Mouse (Mus musculus) right cerebral cortex, postnatal 25 days (tissue): ENCODE measurements around the gene Thada.

ENCODE experiments used
- DNase-seq: peaks from one replicate; pipeline ENCODE4 v3.0.0; 2022

Gene Thada

DNA sequence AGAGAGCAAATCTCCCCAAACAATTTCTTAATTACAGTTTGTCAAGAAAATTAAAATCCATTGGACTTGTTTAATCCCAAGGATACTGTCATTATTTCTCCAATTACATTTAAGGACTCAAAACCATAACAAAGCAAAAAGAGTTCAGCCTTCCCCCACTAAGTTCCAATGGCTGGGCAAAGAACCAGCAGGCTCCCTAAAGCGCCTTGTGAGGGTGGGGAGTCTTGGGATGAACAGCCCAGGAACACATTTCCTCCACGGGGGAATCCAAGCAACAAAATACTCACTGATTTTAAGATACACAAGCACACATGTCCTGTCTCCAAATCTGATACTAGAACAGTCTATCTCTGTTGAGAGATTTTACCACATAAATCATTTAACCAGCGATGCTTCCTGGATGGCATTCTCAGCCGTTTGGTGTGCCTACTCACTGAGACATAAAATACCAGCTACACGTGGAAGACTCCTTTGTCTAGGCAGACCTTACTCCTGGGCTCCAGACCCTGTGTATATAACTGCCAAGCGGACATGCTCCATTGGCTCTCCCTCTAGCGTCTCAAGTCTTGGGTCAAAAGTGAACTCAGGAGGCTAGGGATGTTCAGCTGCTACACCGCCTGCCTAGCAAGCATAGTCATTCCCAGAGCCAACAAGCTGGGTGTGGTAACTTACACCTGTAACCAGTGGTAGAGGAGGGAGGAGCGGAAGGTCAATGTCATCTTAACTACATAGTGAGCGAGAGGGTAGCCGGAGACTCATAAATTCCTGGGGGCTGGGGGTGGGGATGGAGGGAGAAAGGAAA lies 97.6 kb downstream of the Thada start:
- DNase-seq: no peak

DNA sequence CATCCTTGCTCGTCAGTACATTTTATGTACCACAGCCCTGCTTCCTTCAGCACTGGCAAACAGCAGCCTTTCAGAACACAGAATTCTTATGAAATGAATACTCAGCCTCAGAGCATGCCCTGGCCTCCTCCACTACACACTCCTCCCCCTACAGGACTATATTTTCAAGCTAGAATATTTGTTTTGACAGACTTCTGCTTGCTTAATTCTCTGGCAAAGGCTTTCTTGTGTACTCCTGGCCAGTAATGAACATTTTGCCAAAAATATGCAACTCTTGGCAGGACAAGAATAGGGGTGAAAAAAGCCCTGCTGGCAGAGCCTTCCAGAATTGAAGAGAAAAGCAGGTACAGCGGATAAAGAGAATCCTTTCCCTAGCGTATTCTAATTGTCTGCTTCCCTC lies 98.3 kb downstream of the Thada start:
- no peak for DNase-seq

DNA sequence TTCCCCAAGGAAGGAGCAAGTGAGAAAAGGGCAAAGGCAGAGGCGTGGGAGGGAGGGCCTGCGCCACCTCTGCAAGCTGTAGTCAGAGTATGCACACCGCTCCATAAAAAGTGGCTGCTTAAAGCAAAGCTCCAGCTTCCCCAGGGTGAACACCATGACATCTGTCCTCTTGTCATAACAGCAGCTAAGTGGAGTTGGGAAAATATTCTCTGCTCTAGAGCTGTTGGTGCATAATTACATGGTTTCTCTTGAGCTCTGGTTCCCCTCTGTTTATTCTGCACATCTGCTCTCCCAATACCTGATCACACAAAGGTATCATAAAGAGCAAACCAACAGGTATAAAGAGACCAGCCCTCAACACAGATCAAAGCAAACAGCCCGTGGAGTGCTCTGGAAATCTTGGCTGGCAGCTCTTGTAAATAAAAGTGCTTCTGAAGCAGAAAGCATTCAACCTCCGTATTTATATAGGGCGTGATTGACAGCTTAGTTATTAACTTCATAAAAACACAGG lies 100.2 kb downstream of the Thada start:
- DNase-seq: no peak

GRCm38 (mm10) chr17:84365006-84365716 lies 100.8 kb downstream of the Thada start:
- DNase-seq: no peak

DNA sequence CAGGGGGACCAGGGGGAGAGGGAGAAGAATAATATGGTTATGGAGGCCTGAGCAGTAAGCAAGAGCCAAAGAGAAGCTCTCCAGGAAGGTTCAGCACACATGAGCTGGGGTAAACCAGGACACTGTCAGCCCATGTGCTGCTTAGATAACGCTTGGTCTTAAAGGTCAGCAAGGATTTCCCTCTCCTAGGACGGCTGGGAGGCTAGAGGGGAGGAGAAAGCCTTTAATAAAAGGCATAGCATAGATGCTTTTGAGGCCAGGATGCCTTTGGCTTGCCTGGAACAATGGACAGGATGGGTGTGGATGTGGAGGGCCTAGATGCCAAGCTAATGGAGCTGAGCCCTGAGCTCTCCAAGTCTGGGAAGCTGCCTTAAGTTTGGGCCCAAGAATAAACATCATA lies 102.6 kb downstream of the Thada start:
- no peak for DNase-seq

GRCm38 (mm10) chr17:84362581-84363286 lies 103.3 kb downstream of the Thada start:
- DNase-seq: no peak

DNA sequence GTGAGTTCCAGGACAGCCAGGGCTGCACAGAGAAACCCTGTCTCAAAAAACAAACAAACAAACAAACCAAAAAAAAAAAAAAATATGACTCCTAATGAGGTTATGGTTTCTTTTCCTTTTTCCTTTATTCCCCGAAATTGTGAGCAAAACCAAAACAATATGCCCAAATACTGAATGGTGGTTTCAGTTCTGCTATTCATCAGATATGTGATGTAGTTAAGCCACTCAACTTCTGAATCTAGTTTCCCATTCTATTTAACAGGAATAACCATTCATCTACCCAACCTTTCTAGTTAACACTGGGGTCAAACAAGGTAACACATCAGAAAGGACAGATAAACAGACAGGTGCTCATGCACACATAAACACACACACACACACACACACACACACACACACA lies 105.0 kb downstream of the Thada start:
- DNase-seq: no peak

GRCm38 (mm10) chr17:84359810-84360209 lies 106.2 kb downstream of the Thada start:
- no peak for DNase-seq

GRCm38 (mm10) chr17:84358951-84359644 lies 106.9 kb downstream of the Thada start:
- DNase-seq: no peak

DNA sequence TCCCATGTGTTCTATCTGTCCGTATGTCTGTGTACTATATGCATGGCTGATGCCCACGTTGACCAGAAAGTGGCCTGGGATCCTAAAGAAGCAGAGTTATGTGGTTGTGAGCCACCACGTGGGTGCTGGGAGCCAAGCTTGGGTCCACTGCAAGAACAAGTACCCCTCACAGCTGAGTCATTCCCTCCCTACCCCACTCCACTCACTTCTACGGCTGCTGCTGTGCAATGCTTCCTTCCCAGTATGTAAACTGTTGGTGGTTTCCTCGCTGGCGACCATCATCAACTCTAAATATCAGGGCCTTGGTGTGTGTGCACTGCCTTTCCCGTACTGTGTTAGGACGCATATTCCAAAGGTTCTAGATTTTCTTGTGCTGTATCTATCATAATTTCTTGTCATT lies 108.2 kb downstream of the Thada start:
- DNase-seq: no peak

GRCm38 (mm10) chr17:84356056-84356887 lies 109.7 kb downstream of the Thada start:
- DNase-seq: no peak

GRCm38 (mm10) chr17:84355006-84355405 lies 111.0 kb downstream of the Thada start:
- DNase-seq: no peak

- no peak for DNase-seq
Measured at GRCm38 (mm10) chr17:84353902-84354311, 112.1 kb downstream of the Thada start.

DNA sequence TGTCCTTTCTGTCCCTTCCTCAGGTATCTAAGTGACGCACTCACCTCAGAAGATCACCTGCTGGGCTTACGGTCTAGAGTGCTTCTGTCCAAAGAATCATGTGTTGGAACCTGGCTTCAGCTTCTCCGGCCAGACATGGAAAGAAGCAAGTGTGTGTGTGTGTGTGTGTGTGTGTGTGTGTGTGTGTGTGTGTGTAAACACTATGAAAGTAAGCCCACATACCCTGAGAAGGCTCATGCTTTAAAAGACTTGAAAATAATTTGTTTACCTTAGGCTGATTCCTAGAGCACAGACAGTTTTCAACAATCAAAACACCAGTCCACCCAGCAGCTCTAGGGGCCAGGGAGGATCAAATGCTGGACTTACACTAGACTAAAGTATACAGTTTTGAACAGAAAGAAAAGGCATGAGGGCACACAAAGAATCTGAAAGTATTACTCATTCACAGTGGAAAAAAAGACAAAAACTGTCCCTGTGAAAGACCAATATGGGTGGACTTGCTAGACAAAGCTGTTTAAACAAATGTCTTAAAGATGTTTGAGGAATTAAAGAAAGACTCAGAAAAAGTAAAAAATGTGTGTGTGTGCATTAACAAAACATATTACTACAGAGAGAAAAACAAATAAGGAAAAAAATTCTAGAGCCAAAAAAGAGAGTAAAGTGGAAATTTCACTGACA lies 112.6 kb downstream of the Thada start:
- no peak for DNase-seq

- DNase-seq: no peak
Measured at GRCm38 (mm10) chr17:84352790-84353154, 113.2 kb downstream of the Thada start.

DNA sequence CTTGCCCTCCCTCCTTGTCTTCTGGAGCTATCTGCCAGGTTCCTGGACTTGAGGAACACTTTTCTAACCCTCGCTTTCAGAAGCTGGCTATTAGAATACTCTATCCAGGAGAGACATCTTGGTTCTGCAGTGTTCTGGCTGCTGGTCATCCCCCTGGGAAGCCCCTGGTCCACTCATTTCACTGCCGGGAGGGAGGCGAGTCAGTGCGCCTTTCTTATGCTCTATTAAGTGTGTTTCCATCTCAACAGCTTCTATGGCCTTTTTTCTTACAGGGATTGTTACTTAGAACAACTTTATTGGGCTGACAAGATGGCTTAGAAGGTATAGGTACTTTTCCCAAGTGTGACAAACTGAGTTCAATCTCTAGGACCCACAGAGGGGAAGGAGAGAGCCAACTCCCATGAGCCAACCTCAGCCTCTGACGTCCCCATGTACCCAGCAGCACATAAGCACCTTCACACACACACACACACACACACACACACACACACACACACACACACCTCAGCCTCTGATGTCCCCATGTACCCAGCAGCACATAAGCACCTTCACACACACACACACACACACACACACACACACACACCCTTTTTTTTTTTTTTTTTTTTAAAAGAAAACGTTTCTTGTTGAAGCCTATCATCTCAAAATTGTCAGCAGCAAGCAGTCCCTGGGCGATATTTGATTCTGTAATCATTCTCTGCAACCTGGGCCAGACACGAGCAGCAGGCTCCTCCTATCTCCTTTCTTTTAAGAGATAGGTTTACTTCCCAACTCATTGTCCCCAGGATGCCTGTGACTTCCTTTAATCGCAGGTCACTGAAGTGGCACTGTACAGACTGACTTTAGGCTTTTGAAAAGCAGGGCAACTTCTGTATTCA lies 113.9 kb downstream of the Thada start:
- DNase-seq: no peak

DNA sequence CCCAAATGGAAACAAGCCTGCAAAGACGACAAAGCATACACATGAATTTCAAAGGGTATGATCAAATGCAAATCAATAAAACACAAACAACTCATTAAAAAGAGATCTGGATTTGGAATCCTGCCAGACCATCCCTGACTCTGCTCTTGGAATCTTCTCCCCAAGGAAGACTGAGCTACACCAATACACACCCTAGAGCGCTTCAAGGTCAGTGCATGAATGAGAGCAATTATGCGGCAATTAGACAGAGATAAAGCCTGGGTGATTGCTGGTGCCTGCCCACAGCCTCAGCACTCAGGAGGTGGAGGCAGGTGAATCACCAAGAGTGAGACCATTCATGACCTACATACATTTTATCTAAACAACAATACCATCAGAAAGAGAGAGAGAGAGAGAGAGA lies 114.7 kb downstream of the Thada start:
- no peak for DNase-seq

DNA sequence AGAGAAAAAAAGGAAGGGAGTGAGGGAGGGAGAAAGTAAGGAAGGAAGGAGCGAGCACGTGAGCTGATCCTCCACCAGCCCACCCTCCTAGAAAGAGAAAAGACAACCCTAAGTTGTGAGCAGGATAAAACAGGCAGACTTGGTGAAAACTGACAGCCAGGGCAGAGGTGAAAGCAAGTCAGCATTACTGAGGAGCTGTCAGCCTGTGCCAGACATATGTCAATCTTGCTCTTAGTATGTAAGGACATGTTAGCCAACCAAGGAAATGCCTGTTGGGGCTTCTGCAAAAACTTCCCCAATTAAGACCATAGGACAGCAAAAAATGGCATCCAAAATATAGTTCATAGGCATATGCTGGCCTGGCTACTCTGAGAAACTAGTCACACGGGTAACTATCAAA lies 117.1 kb downstream of the Thada start:
- DNase-seq: no peak

- DNase-seq: no peak
Measured at GRCm38 (mm10) chr17:84342299-84342817, 123.6 kb downstream of the Thada start.

DNA sequence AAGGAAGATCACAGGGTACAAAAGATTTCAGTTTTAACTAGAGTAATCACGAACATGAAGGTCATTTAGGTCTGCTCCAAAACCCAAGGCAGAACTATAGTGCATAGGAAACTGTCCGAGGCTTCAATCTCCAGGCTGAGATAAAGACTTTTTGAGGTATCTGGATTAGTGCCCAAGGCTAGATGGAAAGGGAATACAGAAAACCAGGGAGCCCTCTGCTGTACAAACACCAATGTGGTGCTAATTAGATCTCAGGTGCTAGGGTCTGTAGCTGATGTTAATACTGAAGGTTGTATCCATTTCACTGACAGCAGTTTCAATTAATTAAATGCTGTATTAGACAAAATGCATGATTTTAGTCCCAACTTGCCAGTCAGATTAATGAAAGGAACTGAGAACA lies 124.3 kb downstream of the Thada start:
- DNase-seq: no peak
